Mouse (Mus musculus): ENCODE results near the gene Ssc4d. TPM values are rescaled to one million over a fixed set of nuclear protein-coding genes. Genes with fewer than 3 reads are reported as not detected.
A peak's percentile ranks its signal among the peaks of the same experiment; 100 is the strongest.

Gene Ssc4d
- total and polyA plus RNA-seq, 3 experiments: 1.9 to 2.9 (median 2.0) TPM

- TF ChIP-seq USF2 (conservative IDR thresholded peaks at IDR 0.05; ENCODE audit: low read depth, low read length) (no peak), HCFC1 (IDR thresholded peaks at IDR 0.05; ENCODE audit: low read depth, low read length) (0 out of 2 replicates have a peak, but pooled peaks have one; percentile 12), JUND (conservative IDR thresholded peaks at IDR 0.05; ENCODE audit: low read depth, low read length) (0 out of 2 replicates have a peak, but pooled peaks have one; percentile 14), E2F4 (IDR thresholded peaks at IDR 0.05; ENCODE audit: insufficient replicate concordance, low read depth, low read length) (no peak), ETS1 (conservative IDR thresholded peaks at IDR 0.05; ENCODE audit: low read depth, low read length) (peak; percentile 43), USF1 (IDR thresholded peaks at IDR 0.05; ENCODE audit: low read depth, low read length) (no peak), CTCF (conservative IDR thresholded peaks at IDR 0.05 in 1 of 2, IDR thresholded peaks at IDR 0.05 in 1 of 2; ENCODE audit: low read depth in 2 of 2, low read length in 2 of 2) (no peak), MYC (IDR thresholded peaks at IDR 0.05; ENCODE audit: low read depth, low read length) (peak; percentile 86), POLR2AphosphoS2 (IDR thresholded peaks at IDR 0.05; ENCODE audit: low read depth, low read length) (no peak), BHLHE40 (IDR thresholded peaks at IDR 0.05; ENCODE audit: low read depth, low read length) (peak; percentile 62), NELFE (IDR thresholded peaks at IDR 0.05; ENCODE audit: low read depth, low read length) (no peak), RAD21 (IDR thresholded peaks at IDR 0.05; ENCODE audit: low read depth, low read length) (no peak; the same call in 1 of the 2 replicates), ZMIZ1 (IDR thresholded peaks at IDR 0.05; ENCODE audit: low read depth, low read length) (no peak), SIN3A (IDR thresholded peaks at IDR 0.05; ENCODE audit: low read length) (0 out of 2 replicates have a peak, but pooled peaks have one; percentile 59), MAFK (IDR thresholded peaks at IDR 0.05; ENCODE audit: insufficient replicate concordance, low read length) (0 out of 2 replicates have a peak, but pooled peaks have one; percentile 29)
Observed at GRCm38 (mm10) chr5:135990601-135991000, 16.3 kb upstream of the Ssc4d start (continued).

- DNase-seq (ENCODE audit: extremely low read depth): peak; percentile 68
- Histone ChIP-seq H3K27me3 (replicated peaks) (no peaks in the 10 kb centered on the region), H3K4me3 (replicated peaks in 1 of 3; ENCODE audit: low read depth in 2 of 3, low read length in 2 of 3, poor library complexity in 1 of 3) (no peak overlapping the region), H3K36me3 (replicated peaks in 1 of 2; ENCODE audit: control insufficient read depth in 1 of 2, insufficient read depth in 1 of 2, low read length in 1 of 2) (no peaks in the 10 kb centered on the region), H3K79me2 (replicated peaks; ENCODE audit: control insufficient read depth, extremely low read depth, insufficient read depth, poor library complexity, severe bottlenecking) (no peaks in the 10 kb centered on the region), H3K9me3 (replicated peaks; ENCODE audit: low read length) (no peaks in the 10 kb centered on the region), H3K27ac (ENCODE audit: insufficient read depth, low read depth) (no peak overlapping the region), H3K9ac (ENCODE audit: insufficient read depth, low read depth) (no peak overlapping the region), H3K4me2 (ENCODE audit: insufficient read depth, low read depth, poor library complexity, severe bottlenecking) (no peak overlapping the region), H3K4me1 (ENCODE audit: control insufficient read depth in 1 of 2, insufficient read depth in 2 of 2) (peaks cover 11 to 30% of the 10 kb centered on the region in 2 experiments)
- dilution Hi-C loops (cut with MboI; ENCODE audit: extremely low pct_ligation_motif_present, extremely low pct_unique_long_range_greater_than_20kb, low sequenced_read_pairs): no loop called here
- in situ Hi-C loops (cut with MboI; ENCODE audit: low pct_ligation_motif_present, low pct_unique_long_range_greater_than_20kb, low sequenced_read_pairs): loop anchor here (10.0 kb wide), 1 partner anchor 188 kb away; the partner anchor contains the start of gene Orai2
- TF ChIP-seq ELF1 (IDR thresholded peaks at IDR 0.05; ENCODE audit: low read depth, low read length) (0 out of 2 replicates have a peak, but pooled peaks have one; percentile 24), MXI1 (IDR thresholded peaks at IDR 0.05; ENCODE audit: low read depth, low read length) (0 out of 2 replicates have a peak, but pooled peaks have one; percentile 48), POLR2A (IDR thresholded peaks at IDR 0.05; ENCODE audit: low read depth, low read length) (no peak), SMC3 (IDR thresholded peaks at IDR 0.05; ENCODE audit: low read depth, low read length) (peak; percentile 79), ZC3H11A (IDR thresholded peaks at IDR 0.05; ENCODE audit: low read depth, low read length) (peak; percentile 57; the same call in 1 of the 2 replicates), TBP (conservative IDR thresholded peaks at IDR 0.05; ENCODE audit: low read depth, low read length) (no peak), CTCF (conservative IDR thresholded peaks at IDR 0.05 in 1 of 2, IDR thresholded peaks at IDR 0.05 in 1 of 2; ENCODE audit: low read depth in 2 of 2, low read length in 2 of 2) (peak; percentile 29 to 83; a peak in 2 of 4 replicates), RAD21 (IDR thresholded peaks at IDR 0.05; ENCODE audit: low read depth, low read length) (peak; percentile 85), CHD1 (IDR thresholded peaks at IDR 0.05; ENCODE audit: low read depth, low read length) (no peak)
Observed at GRCm38 (mm10) chr5:135987248-135987647, 12.9 kb upstream of the Ssc4d start.
